Comparison of ENCODE assay signal across 9 mouse cellular contexts in genomic region chr13:67107681-67108080, GRCm38 (mm10). TPM values are rescaled to one million over a fixed set of nuclear protein-coding genes. Genes with fewer than 3 reads are reported as not detected.
DNase-seq lines count a peak whose midpoint lies in the region; ATAC-seq and TF ChIP-seq lines count a peak whose summit lies in the region.
"Had no signal": no experiment of that assay in that cellular context is flagged by ENCODE, and none has a peak within 500 bp of the region (broad histone marks: within the 10 kb centered on the region; RNA-seq: fewer than 3 reads in every experiment).

No protein-coding gene starts in this region.

- H3K9me3 ChIP-seq in CH12.LX (replicated peaks; ENCODE audit: low read length) = no peaks in the 10 kb centered on the region
- no peaks in the 10 kb centered on the region for H3K9me3 ChIP-seq in forebrain, embryonic 16.5 days (ENCODE audit: control insufficient read depth, low read length)
- H3K9me3 ChIP-seq in liver, embryonic 15.5 days (replicated peaks) = no peaks in the 10 kb centered on the region

- peak overlapping the region; percentile 82 for H3K4me2 ChIP-seq in CH12.LX (ENCODE audit: insufficient read depth, low read depth, poor library complexity, severe bottlenecking)
- peak overlapping the region; percentile 71 for H3K4me2 ChIP-seq in forebrain, embryonic 16.5 days (ENCODE audit: low read length)
- peak overlapping the region; percentile 74 for H3K4me2 ChIP-seq in liver, embryonic 15.5 days

- peak overlapping the region; percentile 73 for H3K9ac ChIP-seq in CH12.LX (ENCODE audit: insufficient read depth, low read depth)
- H3K9ac ChIP-seq in forebrain, embryonic 16.5 days (replicated peaks; ENCODE audit: low read depth, low read length) = peak overlapping the region; percentile 56
- peak overlapping the region; percentile 73 for H3K9ac ChIP-seq in liver, embryonic 15.5 days

- H3K27ac ChIP-seq in CH12.LX (ENCODE audit: insufficient read depth, low read depth) = no peak overlapping the region
- no peak overlapping the region for H3K27ac ChIP-seq in forebrain, embryonic 16.5 days (ENCODE audit: low read length)
- peak overlapping the region; percentile 88 for H3K27ac ChIP-seq in liver, embryonic 15.5 days (replicated peaks)

- H3K4me3 ChIP-seq in CH12.LX (replicated peaks in 1 of 3; ENCODE audit: low read depth in 2 of 3, low read length in 2 of 3, poor library complexity in 1 of 3) = peak overlapping the region; percentile 66 to 91 (median 77)
- H3K4me3 ChIP-seq in forebrain, embryonic 16.5 days (replicated peaks; ENCODE audit: low read length) = peak overlapping the region; percentile 66
- peak overlapping the region; percentile 71 for H3K4me3 ChIP-seq in liver, embryonic 15.5 days (replicated peaks)

- no peak for TF ChIP-seq POLR2A in CH12.LX (IDR thresholded peaks at IDR 0.05; ENCODE audit: low read depth, low read length)

- DNase-seq in cerebellum, adult 8-10 months = peak; percentile 5
- DNase-seq in cerebellum, adult 9-10 months = no peak
- no peak for DNase-seq in CH12.LX (ENCODE audit: extremely low read depth)
- DNase-seq in spleen, postnatal 4 days (ENCODE audit: low spot score in 2 of 2) = no peak
- DNase-seq in right cerebral cortex, postnatal 36 days (ENCODE audit: low spot score in 2 of 2) = no peak
- DNase-seq in lung, postnatal 14 days = no peak
- DNase-seq: cerebellum, postnatal 14 days had no signal

- H3K36me3 ChIP-seq in CH12.LX (replicated peaks in 1 of 2; ENCODE audit: control insufficient read depth in 1 of 2, insufficient read depth in 1 of 2, low read length in 1 of 2) = peaks cover 9 to 13% of the 10 kb centered on the region in 2 experiments
- H3K36me3 ChIP-seq in forebrain, embryonic 16.5 days (ENCODE audit: control insufficient read depth, insufficient read depth) = no peaks in the 10 kb centered on the region
- H3K36me3 ChIP-seq in liver, embryonic 15.5 days (replicated peaks) = peaks cover 11% of the 10 kb centered on the region

- 67% methylated on average over 9 of the region's 9 CpGs for WGBS in forebrain, embryonic 16.5 days
- WGBS in liver, embryonic 15.5 days (ENCODE audit: insufficient replicate concordance) = 47% methylated on average over 9 of the region's 9 CpGs

- no peak for ATAC-seq in forebrain, embryonic 16.5 days
- ATAC-seq in liver, embryonic 15.5 days (ENCODE audit: insufficient read depth) = peak; percentile 3; the same call in 1 of the 2 replicates

- 0 out of 2 replicates have a peak, but pooled peaks cover 4% of the 10 kb centered on the region for H3K79me2 ChIP-seq in CH12.LX (replicated peaks; ENCODE audit: control insufficient read depth, extremely low read depth, insufficient read depth, poor library complexity, severe bottlenecking)

- TF ChIP-seq RAD21 in CH12.LX (IDR thresholded peaks at IDR 0.05; ENCODE audit: low read depth, low read length) = no peak

- no peak for TF ChIP-seq EP300 in CH12.LX (IDR thresholded peaks at IDR 0.05; ENCODE audit: low read length)

- in situ Hi-C loops in CH12.LX (cut with MboI; ENCODE audit: low pct_ligation_motif_present, low pct_unique_long_range_greater_than_20kb, low sequenced_read_pairs) = no loop called here

- TF ChIP-seq CTCF in CH12.LX (conservative IDR thresholded peaks at IDR 0.05 in 1 of 2, IDR thresholded peaks at IDR 0.05 in 1 of 2; ENCODE audit: low read depth in 2 of 2, low read length in 2 of 2) = no peak

- no peaks in the 10 kb centered on the region for H3K27me3 ChIP-seq in CH12.LX (replicated peaks)
- no peaks in the 10 kb centered on the region for H3K27me3 ChIP-seq in forebrain, embryonic 16.5 days (replicated peaks; ENCODE audit: control insufficient read depth, insufficient read depth, low read length)
- H3K27me3 ChIP-seq in liver, embryonic 15.5 days = no peaks in the 10 kb centered on the region

- dilution Hi-C loops in CH12.LX (cut with MboI; ENCODE audit: extremely low pct_ligation_motif_present, extremely low pct_unique_long_range_greater_than_20kb, low sequenced_read_pairs) = no loop called here

- H3K4me1 ChIP-seq in CH12.LX (ENCODE audit: control insufficient read depth in 1 of 2, insufficient read depth in 2 of 2) = peaks cover 5 to 22% of the 10 kb centered on the region in 2 experiments
- H3K4me1 ChIP-seq in forebrain, embryonic 16.5 days (replicated peaks; ENCODE audit: control insufficient read depth, insufficient read depth, low read length) = peaks cover 6% of the 10 kb centered on the region
- H3K4me1 ChIP-seq in liver, embryonic 15.5 days (replicated peaks) = peaks cover 17% of the 10 kb centered on the region

TF ChIP-seq in CH12.LX, 34 proteins besides CTCF, POLR2A, EP300 and RAD21:
- TF ChIP-seq TCF12 (IDR thresholded peaks at IDR 0.05; ENCODE audit: low read depth, low read length) (no peak), ZC3H11A (IDR thresholded peaks at IDR 0.05; ENCODE audit: low read depth, low read length) (no peak), ELF1 (IDR thresholded peaks at IDR 0.05; ENCODE audit: low read depth, low read length) (no peak), NELFE (IDR thresholded peaks at IDR 0.05; ENCODE audit: low read depth, low read length) (no peak), KAT2A (IDR thresholded peaks at IDR 0.05; ENCODE audit: insufficient replicate concordance, low read length) (no peak), CHD2 (IDR thresholded peaks at IDR 0.05; ENCODE audit: low read length) (no peak), E2F4 (IDR thresholded peaks at IDR 0.05; ENCODE audit: insufficient replicate concordance, low read depth, low read length) (no peak), ZKSCAN1 (IDR thresholded peaks at IDR 0.05; ENCODE audit: borderline replicate concordance, low read depth, low read length) (no peak), MAX (IDR thresholded peaks at IDR 0.05; ENCODE audit: low read length) (no peak), CHD1 (IDR thresholded peaks at IDR 0.05; ENCODE audit: low read depth, low read length) (no peak), USF1 (IDR thresholded peaks at IDR 0.05; ENCODE audit: low read depth, low read length) (no peak), IRF4 (IDR thresholded peaks at IDR 0.05; ENCODE audit: low read depth, low read length) (no peak), USF2 (conservative IDR thresholded peaks at IDR 0.05; ENCODE audit: low read depth, low read length) (no peak), MYC (IDR thresholded peaks at IDR 0.05; ENCODE audit: low read depth, low read length) (no peak), MEF2A (IDR thresholded peaks at IDR 0.05; ENCODE audit: borderline replicate concordance, low read depth, low read length) (no peak)

RNA-seq across cellular contexts. Expression of gene Gm28557, which starts 0.7 kb away (rescaled TPM):
- total RNA-seq in CH12.LX (2012; rRNA removed) (3.4 and 4.2 TPM in 2 replicates), CH12.LX (2014; rRNA removed) (2.9 and 4.5 TPM in 2 replicates)
- 1.6 TPM in 2 replicates for polyA plus RNA-seq in CH12.LX (2012; ENCODE audit: insufficient read length, low read depth)
- polyA plus RNA-seq in forebrain, embryonic 16.5 days (2015; fragmentation: Nextera tagmentation; extraction: Ambion mirVana) = 0.88 and 2.1 TPM in 2 replicates
- polyA plus RNA-seq in liver, embryonic 15.5 days (2015; fragmentation: Nextera tagmentation; extraction: Ambion mirVana) = 1.2 and 1.6 TPM in 2 replicates

RNA-seq across cellular contexts. Expression of gene Rslcan18, which starts 8.4 kb away (rescaled TPM):
- total RNA-seq in CH12.LX (2012; rRNA removed) (0.55 TPM in 2 replicates), CH12.LX (2014; rRNA removed) (0.18 and 0.81 TPM in 2 replicates)
- 0.20 and 0.57 TPM in 2 replicates for polyA plus RNA-seq in CH12.LX (2012; ENCODE audit: insufficient read length, low read depth)
- polyA plus RNA-seq in forebrain, embryonic 16.5 days (2015; fragmentation: Nextera tagmentation; extraction: Ambion mirVana) = 0.10 TPM in 1 of 2 replicates, not detected in the other
- polyA plus RNA-seq in liver, embryonic 15.5 days (2015; fragmentation: Nextera tagmentation; extraction: Ambion mirVana) = 0.14 and 0.20 TPM in 2 replicates

RNA-seq across cellular contexts. Expression of gene Zfp708, which starts 9.9 kb away (rescaled TPM):
- total RNA-seq in CH12.LX (2012; rRNA removed) (0.81 and 1.1 TPM in 2 replicates), CH12.LX (2014; rRNA removed) (3.4 and 4.2 TPM in 2 replicates)
- polyA plus RNA-seq in CH12.LX (2012; ENCODE audit: insufficient read length, low read depth) = 1.1 and 1.2 TPM in 2 replicates
- polyA plus RNA-seq in forebrain, embryonic 16.5 days (2015; fragmentation: Nextera tagmentation; extraction: Ambion mirVana) = 13.3 and 14.1 TPM in 2 replicates
- polyA plus RNA-seq in liver, embryonic 15.5 days (2015; fragmentation: Nextera tagmentation; extraction: Ambion mirVana) = 0.52 and 0.88 TPM in 2 replicates

RNA-seq across cellular contexts. Expression of gene Zfp759, which starts 13.8 kb away (rescaled TPM):
- total RNA-seq in CH12.LX (2012; rRNA removed) (2.1 and 2.2 TPM in 2 replicates), CH12.LX (2014; rRNA removed) (6.1 and 7.1 TPM in 2 replicates)
- polyA plus RNA-seq in CH12.LX (2012; ENCODE audit: insufficient read length, low read depth) = 2.6 and 2.7 TPM in 2 replicates
- polyA plus RNA-seq in forebrain, embryonic 16.5 days (2015; fragmentation: Nextera tagmentation; extraction: Ambion mirVana) = 4.6 and 4.8 TPM in 2 replicates
- 0.40 and 0.44 TPM in 2 replicates for polyA plus RNA-seq in liver, embryonic 15.5 days (2015; fragmentation: Nextera tagmentation; extraction: Ambion mirVana)

RNA-seq across cellular contexts. Expression of gene Zfp712, which starts 46.7 kb away (rescaled TPM):
- total RNA-seq in CH12.LX (2012; rRNA removed) = 1.2 TPM in 2 replicates
- total RNA-seq in CH12.LX (2014; rRNA removed) = 1.3 and 1.4 TPM in 2 replicates
- 0.61 and 0.71 TPM in 2 replicates for polyA plus RNA-seq in CH12.LX (2012; ENCODE audit: insufficient read length, low read depth)
- 9.7 and 9.8 TPM in 2 replicates for polyA plus RNA-seq in forebrain, embryonic 16.5 days (2015; fragmentation: Nextera tagmentation; extraction: Ambion mirVana)
- polyA plus RNA-seq in liver, embryonic 15.5 days (2015; fragmentation: Nextera tagmentation; extraction: Ambion mirVana) = 0.81 and 0.90 TPM in 2 replicates
